Mouse (Mus musculus): Measurements from ENCODE around the gene Gm20489.

- TF ChIP-seq CTCF (conservative IDR thresholded peaks at IDR 0.05; ENCODE audit: low read length): no peak
- no peak for TF ChIP-seq POU5F1 (IDR thresholded peaks at IDR 0.05; ENCODE audit: borderline replicate concordance, low read length)
Measured at GRCm38 (mm10) chrX:101268755-101269124, at the start of gene Gm20489.
